Mouse (Mus musculus) stomach, postnatal 0 days (tissue): ENCODE measurements at regions not wholly inside any gene's neighbourhood (a gene's known extent, or its start where the extent isn't known, plus 50 kb on each side); places are given as distances from the start of the nearest gene placed in this dataset.
"Not testable (repeated sequence)": the region's sequence is repeated elsewhere in the genome, so short reads cannot be mapped to it uniquely, and the experiment has no call there.

Experiments used
- ATAC-seq: fragments of 200-750 bp; cut with Nextera tagmentation; 2 replicates; pipeline ENCODE4 v1.8.0; 2017; ENCODE audit not compliant: low FRiP score, low TSS enrichment
- DNase-seq: peaks from one replicate; pipeline ENCODE4 v3.0.0-alpha.2; 2016; ENCODE audit warnings: low spot score
- H3K27ac ChIP-seq: fragments of 300-500 bp; sonication (generic); replicated peaks from 2 replicates; pipeline ENCODE4 v1.5.1; 2014; ENCODE audit warnings: mild to moderate bottlenecking, control low read depth
- H3K27me3 ChIP-seq: fragments of 300-500 bp; sonication (generic); 2 replicates; pipeline ENCODE4 v1.6.1; 2014; ENCODE audit warnings: low read length; ENCODE audit not compliant: control insufficient read depth, insufficient read depth
- H3K36me3 ChIP-seq: fragments of 300-500 bp; sonication (generic); 2 replicates; pipeline ENCODE4 v1.6.1; 2014; ENCODE audit warnings: low read length, mixed read lengths; ENCODE audit not compliant: control insufficient read depth, insufficient read depth
- H3K4me1 ChIP-seq: fragments of 300-500 bp; sonication (generic); replicated peaks from 2 replicates; pipeline ENCODE4 v1.6.1; 2014; ENCODE audit warnings: antibody characterized with exemption; ENCODE audit not compliant: control insufficient read depth, insufficient read depth
- H3K4me2 ChIP-seq: fragments of 300-500 bp; sonication (generic); replicated peaks from 2 replicates; pipeline ENCODE4 v1.6.1; 2014; ENCODE audit warnings: low read depth, mild to moderate bottlenecking, control low read depth, moderate library complexity
- H3K4me3 ChIP-seq: fragments of 300-500 bp; sonication (generic); 2 replicates; pipeline ENCODE4 v1.5.1; 2014; ENCODE audit warnings: low read depth, low read length, control low read depth
- H3K9ac ChIP-seq: fragments of 300-500 bp; sonication (generic); 2 replicates; pipeline ENCODE4 v1.6.1; 2014; ENCODE audit warnings: mild to moderate bottlenecking, low read length, control low read depth, mixed read lengths
- H3K9me3 ChIP-seq: fragments of 300-500 bp; sonication (generic); 2 replicates; pipeline ENCODE4 v1.6.1; 2016; ENCODE audit warnings: low read length; ENCODE audit not compliant: control insufficient read depth
- CTCF ChIP-seq: IDR thresholded peaks from 2 replicates; pipeline ENCODE4 v1.5.1; 2016; ENCODE audit warnings: antibody characterized with exemption, low read depth, mild to moderate bottlenecking, moderate library complexity
- EP300 ChIP-seq: optimal IDR thresholded peaks from 2 replicates; pipeline ENCODE3; 2016; ENCODE audit warnings: antibody characterized with exemption
- WGBS: fragments of 180-500 bp; shearing (Covaris S2); extraction: QIAGEN DNeasy Blood & Tissue Kit; methylation state at CpG from one replicate; pipeline ENCODE4 v1.1.7; 2014; 5-methylcytosine and 5-hydroxymethylcytosine counted together

DNA sequence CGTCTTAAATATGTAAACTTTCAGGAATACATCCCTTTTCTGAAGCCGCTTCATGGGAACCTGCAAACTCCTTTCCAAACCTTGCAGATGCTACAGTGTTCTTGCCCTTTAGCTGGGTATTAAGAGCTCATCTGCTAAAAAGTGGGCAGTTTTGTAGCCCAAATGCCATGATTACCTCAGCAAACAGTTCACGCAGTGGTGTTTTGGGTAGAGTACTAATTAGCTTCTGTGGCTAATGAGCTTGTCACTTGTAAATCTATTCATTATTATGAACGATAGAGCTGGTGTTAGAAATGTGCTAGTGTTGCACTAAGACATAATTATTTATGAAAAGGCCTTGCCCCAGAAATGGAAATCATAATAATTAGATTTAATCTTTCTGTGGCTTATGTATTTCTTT lies 506.1 kb upstream of the Ccng1 start:
- WGBS, result 77% methylated on average over 4 of the region's 4 CpGs
- H3K9me3 ChIP-seq, result no peaks in the 10 kb centered on the region
- H3K27ac ChIP-seq, result no peak overlapping the region
- ATAC-seq, result no peak
- DNase-seq, result no peak
- no peaks in the 10 kb centered on the region for H3K27me3 ChIP-seq
- no peak overlapping the region for H3K9ac ChIP-seq
- no peak overlapping the region for H3K4me3 ChIP-seq
- no peak for TF ChIP-seq CTCF
- TF ChIP-seq EP300, result no peak
- H3K4me2 ChIP-seq, result no peak overlapping the region
- no peaks in the 10 kb centered on the region for H3K36me3 ChIP-seq
- no peaks in the 10 kb centered on the region for H3K4me1 ChIP-seq

DNA sequence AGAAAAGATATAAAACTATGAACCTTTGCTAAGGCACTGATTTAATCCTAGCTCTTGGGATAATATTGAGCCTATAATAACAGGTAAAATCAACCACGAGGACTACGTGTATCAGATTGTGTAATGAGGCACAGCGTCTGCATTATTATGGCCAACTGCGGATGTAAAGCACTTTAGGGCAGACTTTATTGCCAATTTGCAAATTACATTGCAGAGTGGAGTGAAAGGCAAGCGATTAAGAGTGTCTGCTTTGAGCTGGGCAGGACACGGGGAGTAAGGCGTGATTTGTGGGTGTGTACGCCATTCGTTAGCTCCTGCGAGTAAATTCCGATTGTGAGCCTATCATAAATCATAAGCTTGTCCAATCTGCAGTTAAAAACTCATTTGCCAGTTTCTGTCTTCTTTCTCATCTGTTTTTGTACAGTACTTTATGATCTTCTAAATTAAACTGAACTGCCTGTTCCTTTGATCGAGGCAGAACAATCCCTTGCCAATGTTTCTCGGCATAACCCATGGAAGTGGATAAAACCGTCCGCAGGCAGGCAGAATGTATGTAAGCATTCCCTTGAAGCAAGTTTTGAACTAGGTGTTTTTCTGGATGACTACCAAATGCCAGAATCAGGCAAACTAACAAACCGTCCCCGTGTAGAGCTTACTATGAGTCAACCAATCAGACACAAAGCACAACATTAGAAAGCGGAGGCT lies 505.0 kb upstream of the Ccng1 start:
- Histone ChIP-seq H3K4me2 (no peak overlapping the region), H3K27me3 (no peaks in the 10 kb centered on the region), H3K27ac (no peak overlapping the region), H3K4me1 (no peaks in the 10 kb centered on the region), H3K4me3 (no peak overlapping the region), H3K9me3 (no peaks in the 10 kb centered on the region), H3K36me3 (no peaks in the 10 kb centered on the region), H3K9ac (no peak overlapping the region)
- DNase-seq, result no peak
- WGBS, result 76% methylated on average over 18 of the region's 18 CpGs
- ATAC-seq, result no peak
- TF ChIP-seq CTCF (no peak), EP300 (no peak)

DNA sequence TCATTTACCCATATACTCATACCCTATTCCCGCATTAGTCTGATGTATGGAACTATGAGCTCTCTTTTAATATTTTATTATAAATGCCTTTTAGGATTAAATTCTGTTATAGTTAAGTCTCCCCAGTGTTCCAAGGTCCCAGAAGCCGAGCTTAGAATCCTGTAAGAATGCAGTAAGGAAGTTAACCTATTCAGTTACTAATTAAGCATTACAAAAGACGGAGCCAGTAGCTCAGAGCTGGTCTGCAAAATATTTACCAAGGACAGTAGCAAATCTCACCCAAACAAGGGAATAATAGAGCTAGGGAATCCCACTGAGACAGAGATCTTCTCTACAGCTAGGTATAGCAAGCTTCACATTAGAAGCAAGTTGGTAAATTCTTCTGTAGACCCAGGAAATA lies 459.4 kb upstream of the Ccng1 start:
- H3K27me3 ChIP-seq, H3K4me1 ChIP-seq, H3K9ac ChIP-seq, H3K9me3 ChIP-seq, H3K27ac ChIP-seq, H3K4me2 ChIP-seq, ATAC-seq, H3K36me3 ChIP-seq, H3K4me3 ChIP-seq, DNase-seq: not testable (repeated sequence)
- WGBS, result 38% methylated on average over 3 of the region's 3 CpGs

DNA sequence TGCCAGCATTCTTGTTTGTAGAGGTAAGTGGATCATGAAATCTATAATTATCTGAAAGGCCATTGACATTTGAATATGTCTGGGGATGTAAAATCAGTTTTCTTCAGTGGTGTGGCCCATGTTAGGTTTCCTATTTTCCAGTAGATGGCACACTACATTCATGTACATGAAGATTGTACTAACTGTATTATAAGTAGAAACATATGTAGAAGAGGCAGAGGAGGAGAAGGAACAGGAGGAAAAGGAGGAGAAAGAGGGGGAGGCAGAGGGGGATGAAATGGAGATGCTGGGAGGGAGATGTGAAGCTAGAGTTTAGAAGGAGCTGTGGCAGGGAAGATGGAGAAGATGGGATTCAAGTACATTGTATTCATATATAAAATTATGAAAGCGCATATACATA lies 447.1 kb upstream of the Ccng1 start:
- H3K4me1 ChIP-seq, result no peaks in the 10 kb centered on the region
- no peak overlapping the region for H3K4me2 ChIP-seq
- no peak for TF ChIP-seq EP300
- TF ChIP-seq CTCF, result peak; percentile 58
- no peaks in the 10 kb centered on the region for H3K9me3 ChIP-seq
- no peak overlapping the region for H3K27ac ChIP-seq
- ATAC-seq, result no peak
- 93% methylated on average over 1 of the region's 1 CpGs for WGBS
- H3K4me3 ChIP-seq, result no peak overlapping the region
- no peak for DNase-seq
- no peaks in the 10 kb centered on the region for H3K27me3 ChIP-seq
- H3K36me3 ChIP-seq, result no peaks in the 10 kb centered on the region
- H3K9ac ChIP-seq, result no peak overlapping the region

DNA sequence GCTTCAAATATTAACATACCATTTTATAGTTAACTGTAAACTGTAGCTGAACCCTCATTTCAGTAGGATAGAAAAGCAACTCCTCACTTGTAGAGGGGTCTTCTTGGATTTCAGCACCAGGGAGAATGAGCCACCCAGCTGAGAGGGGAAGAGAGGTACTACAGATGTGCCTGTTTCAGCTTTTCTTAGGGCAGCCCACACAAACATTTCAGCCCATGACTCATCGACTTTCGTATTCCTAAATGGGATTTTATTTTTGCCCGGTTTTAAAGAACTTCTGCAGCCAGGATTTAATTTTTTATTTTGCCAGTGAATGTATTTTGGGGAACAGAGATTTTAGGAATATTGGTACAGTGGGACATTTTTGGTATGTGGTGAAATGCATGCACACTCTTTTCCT lies 438.9 kb upstream of the Ccng1 start:
- DNase-seq, result no peak
- no peak for TF ChIP-seq CTCF
- no peak for TF ChIP-seq EP300
- Histone ChIP-seq H3K27me3 (no peaks in the 10 kb centered on the region), H3K9ac (no peak overlapping the region), H3K27ac (no peak overlapping the region), H3K4me3 (no peak overlapping the region), H3K4me1 (no peaks in the 10 kb centered on the region), H3K36me3 (no peaks in the 10 kb centered on the region), H3K9me3 (no peaks in the 10 kb centered on the region), H3K4me2 (no peak overlapping the region)
- no peak for ATAC-seq
- WGBS, result 71% methylated on average over 3 of the region's 3 CpGs

DNA sequence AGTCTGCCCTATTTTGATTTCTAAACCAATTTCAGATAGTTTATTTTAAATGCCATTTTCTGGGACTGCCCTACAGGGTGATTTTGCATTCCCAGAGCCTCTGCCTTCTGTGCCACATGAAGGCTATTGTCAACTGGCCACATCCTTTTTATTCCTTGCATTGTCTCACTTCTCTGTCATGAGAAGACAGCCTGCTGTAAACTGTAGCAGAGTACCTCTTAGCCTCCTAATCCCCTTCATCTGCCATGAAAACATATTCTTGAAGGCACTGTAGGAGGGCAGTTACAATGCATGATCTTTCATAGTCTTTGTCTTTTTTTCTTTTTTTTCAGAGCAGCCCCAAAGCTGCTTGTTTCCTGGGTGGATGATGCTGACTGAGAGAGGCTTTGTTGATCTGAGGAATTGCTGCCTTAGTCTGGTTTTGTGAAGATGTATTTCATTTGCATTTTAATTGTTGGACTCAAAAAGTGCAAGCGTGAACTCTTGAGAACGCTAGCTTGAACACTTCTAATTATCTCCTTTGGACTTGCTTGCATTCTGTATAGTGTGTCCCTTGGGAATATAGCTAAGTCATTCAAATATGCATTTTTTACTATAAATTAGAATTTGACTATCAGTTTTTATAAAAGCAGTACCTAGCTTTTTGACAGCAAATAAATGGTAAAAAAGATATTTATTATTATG lies 405.5 kb upstream of the Ccng1 start:
- H3K9ac ChIP-seq, result no peak overlapping the region
- H3K4me2 ChIP-seq, result no peak overlapping the region
- H3K4me1 ChIP-seq, result no peaks in the 10 kb centered on the region
- DNase-seq (no peak), ATAC-seq (no peak)
- no peak overlapping the region for H3K27ac ChIP-seq
- TF ChIP-seq CTCF, result no peak
- TF ChIP-seq EP300, result no peak
- no peak overlapping the region for H3K4me3 ChIP-seq
- no peaks in the 10 kb centered on the region for H3K36me3 ChIP-seq
- no peaks in the 10 kb centered on the region for H3K27me3 ChIP-seq
- 85% methylated on average over 2 of the region's 2 CpGs for WGBS
- H3K9me3 ChIP-seq, result no peaks in the 10 kb centered on the region
